Mouse (Mus musculus) liver, embryonic 14.5 days (tissue): Measurements from ENCODE around the gene Kdelc1. TPM values are rescaled to one million over a fixed set of nuclear protein-coding genes. Genes with fewer than 3 reads are reported as not detected.

Experiments
- ATAC-seq: fragments of 200-750 bp; cut with Nextera tagmentation; 2 replicates; pipeline ENCODE4 v1.8.0; 2017; ENCODE audit warnings: moderate number of reproducible peaks, mild to moderate bottlenecking, moderate library complexity; ENCODE audit not compliant: insufficient read depth
- DNase-seq, 3 experiments: peaks; one replicate each; pipeline ENCODE4 v3.0.0-alpha.2; 2012 to 2013; ENCODE audit warnings: low read depth in 3 of 3, low spot score in 3 of 3
- H3K27ac ChIP-seq: fragments of 300-500 bp; sonication (generic); 2 replicates; pipeline ENCODE4 v1.5.1; 2014; ENCODE audit warnings: moderate library complexity, mild to moderate bottlenecking, control low read depth, inconsistent platforms
- H3K27me3 ChIP-seq: fragments of 300-500 bp; sonication (generic); 2 replicates; pipeline ENCODE4 v1.6.1; 2014; ENCODE audit warnings: mild to moderate bottlenecking, low read length, moderate library complexity; ENCODE audit not compliant: control insufficient read depth, insufficient read depth
- H3K36me3 ChIP-seq: fragments of 300-500 bp; sonication (generic); replicated peaks from 2 replicates; pipeline ENCODE4 v1.6.1; 2014; ENCODE audit warnings: low read depth; ENCODE audit not compliant: control insufficient read depth, insufficient read depth
- H3K4me1 ChIP-seq, 2 experiments: fragments of 200-500 bp in 1 of 2; fragments of 300-500 bp in 1 of 2; sonication (generic) in 1 of 2; replicated peaks; 2 replicates each; pipeline ENCODE4 v1.6.1; 2012 to 2014; ENCODE audit warnings: antibody characterized with exemption in 1 of 2, inconsistent platforms in 1 of 2, low read length in 1 of 2; ENCODE audit not compliant: control insufficient read depth in 2 of 2, insufficient read depth in 2 of 2
- H3K4me2 ChIP-seq: fragments of 300-500 bp; sonication (generic); 2 replicates; pipeline ENCODE4 v1.6.1; 2014; ENCODE audit warnings: low read depth, mild to moderate bottlenecking, control low read depth, moderate library complexity
- H3K4me3 ChIP-seq, 2 experiments: fragments of 200-500 bp in 1 of 2; fragments of 300-500 bp in 1 of 2; sonication (generic) in 1 of 2; 2 replicates each; pipeline ENCODE4 v1.5.1; 2012 to 2014; ENCODE audit warnings: low read depth in 2 of 2, low read length in 2 of 2, mild to moderate bottlenecking in 2 of 2, control low read depth in 1 of 2, inconsistent platforms in 1 of 2, moderate library complexity in 1 of 2; ENCODE audit not compliant: insufficient read depth in 1 of 2
- H3K9ac ChIP-seq: fragments of 300-500 bp; sonication (generic); replicated peaks from 2 replicates; pipeline ENCODE4 v1.6.1; 2014; ENCODE audit warnings: mild to moderate bottlenecking, control low read depth, moderate library complexity
- H3K9me3 ChIP-seq: fragments of 300-500 bp; sonication (generic); 2 replicates; pipeline ENCODE4 v1.6.1; 2016; ENCODE audit warnings: low read length, mixed read lengths; ENCODE audit not compliant: control insufficient read depth
- CTCF ChIP-seq: IDR thresholded peaks from 2 replicates; pipeline ENCODE4 v1.5.1; 2016; ENCODE audit warnings: antibody characterized with exemption, low read depth, control low read depth
- EP300 ChIP-seq: IDR thresholded peaks from 2 replicates; pipeline ENCODE4 v1.6.1; 2016; ENCODE audit warnings: antibody characterized with exemption, low read depth
- WGBS: fragments of 180-500 bp; shearing (Covaris S2); extraction: QIAGEN DNeasy Blood & Tissue Kit; methylation state at CpG from one replicate; pipeline ENCODE4 v1.1.7; 2014; ENCODE audit not compliant: insufficient replicate concordance; 5-methylcytosine and 5-hydroxymethylcytosine counted together
- polyA plus RNA-seq, 2 experiments: library from polyadenylated mRNA; depleted of rRNA in 1 of 2; stranded (reverse) in 1 of 2; unstranded in 1 of 2; fragments of >200 nt; fragmentation: Nextera tagmentation in 1 of 2; extraction: Ambion mirVana in 1 of 2; gene quantifications; 2 replicates each; pipeline versions ENCODE4 v1.2.1 to v1.2.3; 2012 to 2014

Gene Kdelc1
- polyA plus RNA-seq, 2 experiments: 10.2 to 13.2 TPM

DNA sequence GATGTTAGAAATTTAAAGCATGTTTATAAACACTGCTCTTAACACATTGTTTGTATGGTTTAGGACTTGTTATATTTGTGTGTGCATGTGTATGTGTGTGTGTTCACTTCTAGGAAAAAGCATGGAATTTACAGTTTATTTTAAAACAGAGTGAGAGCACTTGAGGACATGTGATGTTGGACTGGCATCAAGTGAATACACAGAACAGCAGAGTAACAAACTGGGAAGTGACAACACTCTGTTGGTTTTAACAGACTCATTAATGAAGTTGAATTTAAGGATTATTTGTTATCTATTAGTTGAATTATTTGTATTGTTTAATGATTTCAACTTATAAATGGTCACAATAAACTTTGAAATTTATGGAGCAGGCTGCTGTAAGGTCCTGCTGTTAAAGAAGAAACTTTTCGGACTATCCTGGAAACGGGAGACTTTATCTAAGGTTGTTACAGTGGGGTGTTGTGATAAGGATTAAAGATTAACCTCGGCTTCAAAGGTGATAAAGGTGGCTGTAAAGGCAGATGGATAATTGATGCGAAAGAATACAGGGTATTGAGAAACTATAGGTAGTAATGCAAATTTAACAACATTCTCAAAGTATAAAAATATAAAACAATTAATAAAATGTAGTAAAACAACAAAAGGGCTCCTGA, 11.4 kb upstream of the Kdelc1 start:
- TF ChIP-seq EP300: no peak
- TF ChIP-seq CTCF: no peak

GRCm38 (mm10) chr1:44125590-44125989, 7.0 kb upstream of the Kdelc1 start:
- DNase-seq (no peak), ATAC-seq (no peak)
- WGBS: 63% methylated on average over 4 of the region's 4 CpGs
- Histone ChIP-seq H3K36me3 (no peaks in the 10 kb centered on the region), H3K4me3 (no peak overlapping the region), H3K9ac (no peak overlapping the region), H3K27ac (no peak overlapping the region), H3K27me3 (no peaks in the 10 kb centered on the region), H3K4me1 (no peaks in the 10 kb centered on the region), H3K9me3 (no peaks in the 10 kb centered on the region), H3K4me2 (no peak overlapping the region)
- TF ChIP-seq EP300 (no peak), CTCF (no peak)

More for the DNA sequence above, 11.4 kb upstream of the Kdelc1 start:
- ATAC-seq (no peak), DNase-seq (no peak)
- Histone ChIP-seq H3K9me3 (no peaks in the 10 kb centered on the region), H3K27ac (no peak overlapping the region), H3K9ac (no peak overlapping the region), H3K4me2 (no peak overlapping the region), H3K4me1 (no peaks in the 10 kb centered on the region), H3K27me3 (no peaks in the 10 kb centered on the region), H3K36me3 (no peaks in the 10 kb centered on the region), H3K4me3 (no peak overlapping the region)
- 45% methylated on average over 4 of the region's 4 CpGs for WGBS

GRCm38 (mm10) chr1:44122256-44122655, 3.6 kb upstream of the Kdelc1 start:
- TF ChIP-seq EP300 (no peak), CTCF (no peak)
- H3K9me3 ChIP-seq: no peaks in the 10 kb centered on the region
- H3K4me3 ChIP-seq: no peak overlapping the region
- H3K4me1 ChIP-seq: peaks cover 0 to 1% of the 10 kb centered on the region in 2 experiments; a peak in 1 of 4 replicates
- H3K27me3 ChIP-seq: no peaks in the 10 kb centered on the region
- no peaks in the 10 kb centered on the region for H3K36me3 ChIP-seq
- no peak overlapping the region for H3K4me2 ChIP-seq
- no peak for ATAC-seq
- no peak overlapping the region for H3K27ac ChIP-seq
- WGBS: 21% methylated on average over 3 of the region's 3 CpGs
- no peak overlapping the region for H3K9ac ChIP-seq
- DNase-seq: no peak

GRCm38 (mm10) chr1:44120074-44120406, 1.4 kb upstream of the Kdelc1 start:
- no peak overlapping the region for H3K27ac ChIP-seq
- no peak for ATAC-seq
- no peaks in the 10 kb centered on the region for H3K9me3 ChIP-seq

DNA sequence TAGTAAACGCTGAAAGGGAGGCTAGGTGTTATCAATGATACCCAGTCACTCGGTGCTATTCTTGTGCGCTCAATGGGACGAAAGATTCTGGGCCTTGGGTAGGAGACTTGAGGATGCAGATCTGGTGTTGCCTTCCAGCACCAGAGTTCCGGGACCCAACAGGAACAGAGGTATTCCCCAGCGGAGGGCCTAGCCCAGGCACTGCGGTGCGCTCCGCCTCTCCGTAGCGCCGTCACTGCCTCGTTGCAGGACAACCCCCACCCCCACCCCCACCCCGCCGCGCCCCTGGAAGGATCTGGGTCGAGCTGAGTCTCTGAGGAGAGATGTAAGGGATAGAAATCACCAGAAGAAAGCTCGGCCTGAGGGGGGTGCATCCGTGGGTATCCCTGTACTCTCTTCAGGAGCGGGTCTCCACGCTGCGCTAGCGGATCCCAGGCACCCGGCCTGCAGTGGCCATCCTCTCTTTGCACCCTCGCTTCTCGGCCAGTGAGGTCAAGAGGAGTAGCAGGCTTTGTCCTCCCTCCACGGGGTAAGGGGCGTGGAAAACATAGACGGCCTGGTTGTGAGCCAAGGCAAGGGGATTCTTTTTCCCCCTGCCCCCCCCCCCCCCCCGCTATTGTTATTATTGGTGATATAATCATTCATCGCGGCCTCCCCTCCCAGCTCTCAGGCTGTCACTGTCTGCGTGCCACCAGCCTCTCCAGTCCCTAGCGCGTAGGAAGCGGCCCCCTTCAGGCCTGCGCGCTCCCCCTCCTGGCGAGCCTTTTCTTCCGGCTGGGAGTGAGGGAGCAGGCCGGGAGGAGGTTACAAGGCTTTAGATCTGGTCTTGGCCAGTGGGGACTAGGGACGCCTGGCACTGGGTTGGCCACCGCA, 829 bp upstream of the Kdelc1 start:
- no peaks in the 10 kb centered on the region for H3K36me3 ChIP-seq
- peak overlapping the region; percentile 82 for H3K4me2 ChIP-seq
- DNase-seq (peak; percentile 41 to 55 (median 45)), ATAC-seq (peak; percentile 82)
- peak overlapping the region; percentile 63 for H3K27ac ChIP-seq
- H3K4me3 ChIP-seq: peak overlapping the region; percentile 66 to 94
- no peaks in the 10 kb centered on the region for H3K9me3 ChIP-seq
- WGBS: under 1% methylated on average over 42 of the region's 43 CpGs
- TF ChIP-seq EP300: no peak
- peak; percentile 85 for TF ChIP-seq CTCF
- H3K9ac ChIP-seq: peak overlapping the region; percentile 62
- peaks cover 0 to 1% of the 10 kb centered on the region in 2 experiments; a peak in 1 of 4 replicates for H3K4me1 ChIP-seq
- no peaks in the 10 kb centered on the region for H3K27me3 ChIP-seq

More at GRCm38 (mm10) chr1:44120074-44120406, 1.4 kb upstream of the Kdelc1 start:
- no peaks in the 10 kb centered on the region for H3K36me3 ChIP-seq
- H3K4me2 ChIP-seq: peak overlapping the region; percentile 82
- WGBS: 14% methylated on average over 6 of the region's 6 CpGs
- no peak for TF ChIP-seq EP300
- TF ChIP-seq CTCF: no peak
- peak overlapping the region; percentile 62 for H3K9ac ChIP-seq
- DNase-seq: no peak
- H3K4me1 ChIP-seq: peaks cover 0 to 1% of the 10 kb centered on the region in 2 experiments; a peak in 1 of 4 replicates
- no peaks in the 10 kb centered on the region for H3K27me3 ChIP-seq
- H3K4me3 ChIP-seq: peak overlapping the region; percentile 66 to 94
